Mouse (Mus musculus): ENCODE measurements at regions not wholly inside any gene's neighbourhood (a gene's known extent, or its start where the extent isn't known, plus 50 kb on each side); places are given as distances from the start of the nearest gene placed in this dataset.

DNA sequence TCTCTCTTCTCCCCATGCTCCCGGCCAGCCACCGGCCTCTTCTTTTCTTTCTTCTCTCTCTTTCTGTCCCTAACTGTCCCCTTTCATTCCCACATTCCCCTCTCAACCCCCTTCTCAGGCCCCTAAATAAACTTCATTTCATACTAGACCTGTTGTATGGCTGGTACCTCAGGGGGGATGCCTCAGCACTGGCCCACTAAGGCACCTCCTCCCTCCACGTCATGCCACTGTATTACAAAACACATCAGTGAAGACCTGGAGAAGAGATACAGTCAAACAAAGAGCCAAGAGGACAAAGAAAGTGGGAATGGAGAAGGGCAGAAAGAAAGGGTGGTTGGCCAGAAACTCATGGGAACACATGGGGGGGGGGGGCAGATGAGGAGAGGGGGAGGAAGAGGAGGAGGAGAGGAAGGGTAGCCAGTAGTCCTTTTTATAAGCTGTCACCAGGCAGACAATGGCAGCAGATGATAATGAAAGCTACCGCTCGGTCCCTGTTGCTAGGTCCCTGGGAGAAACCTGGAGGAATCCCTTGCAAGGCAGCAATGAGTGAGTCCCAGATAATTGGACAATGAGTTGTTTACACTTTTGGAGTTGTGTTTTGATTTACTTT, 224.5 kb upstream of the Pfn2 start:
- no peak for DNase-seq (ENCODE audit: low read depth, low spot score)

DNA sequence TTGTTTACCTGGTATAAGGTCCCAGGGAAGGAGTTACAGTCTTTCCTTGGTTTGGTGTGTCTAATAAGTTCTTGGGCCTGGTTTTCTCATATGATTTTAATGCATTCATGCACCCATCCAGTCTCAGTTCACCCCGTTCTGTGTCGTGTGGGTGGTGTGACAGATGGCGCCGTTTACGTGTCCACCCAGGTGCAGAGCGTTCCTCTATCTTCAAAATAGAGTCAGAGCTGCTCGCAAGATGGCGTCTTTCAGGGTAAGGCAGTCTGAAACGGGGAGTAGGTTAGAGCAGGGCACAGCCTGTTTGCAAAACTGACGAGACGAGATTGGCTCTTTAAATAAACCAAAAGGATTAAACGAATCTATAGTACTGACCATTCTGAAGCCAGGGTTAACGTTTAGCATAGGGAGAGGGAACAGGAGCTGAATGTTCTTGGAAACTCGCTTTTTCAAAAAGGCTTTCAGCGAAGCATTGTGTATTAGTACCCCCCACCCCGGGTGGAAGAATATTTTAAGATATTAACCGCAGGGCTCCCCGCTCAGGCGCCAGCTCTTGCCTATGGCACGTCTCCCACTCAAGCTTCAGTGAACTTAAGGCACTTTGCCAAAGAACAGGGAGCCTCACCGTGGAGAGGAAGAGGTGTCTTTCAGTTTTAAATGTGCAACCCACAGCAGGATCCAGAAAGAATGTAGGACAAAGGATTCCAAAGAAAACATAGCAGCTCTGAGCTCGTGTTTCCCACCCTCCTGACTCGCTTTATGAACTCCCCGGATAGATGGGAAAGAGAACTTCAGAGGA, 241.7 kb upstream of the Pfn2 start:
- DNase-seq (ENCODE audit: low read depth, low spot score), result no peak

DNA sequence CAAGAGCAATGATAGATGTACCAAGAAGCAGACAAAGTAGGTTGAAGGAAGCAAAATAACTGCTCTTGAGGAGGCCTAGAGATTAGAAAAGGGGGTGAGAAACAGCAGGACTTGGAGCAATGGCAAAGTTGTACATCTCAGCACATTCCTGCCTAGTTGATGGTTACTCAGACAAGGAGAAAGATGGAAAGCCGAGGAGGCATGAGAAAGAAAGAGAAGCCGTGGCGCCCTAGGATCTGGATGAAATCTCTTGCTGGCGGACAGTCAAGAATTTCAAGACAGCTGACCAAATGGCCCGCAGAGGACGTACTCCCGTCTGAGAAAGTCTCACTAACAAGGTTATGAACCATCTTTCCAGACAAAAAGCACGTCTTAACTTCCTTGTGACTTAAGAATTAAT, 242.5 kb upstream of the Pfn2 start:
- no peak for DNase-seq (ENCODE audit: low read depth, low spot score)

DNA sequence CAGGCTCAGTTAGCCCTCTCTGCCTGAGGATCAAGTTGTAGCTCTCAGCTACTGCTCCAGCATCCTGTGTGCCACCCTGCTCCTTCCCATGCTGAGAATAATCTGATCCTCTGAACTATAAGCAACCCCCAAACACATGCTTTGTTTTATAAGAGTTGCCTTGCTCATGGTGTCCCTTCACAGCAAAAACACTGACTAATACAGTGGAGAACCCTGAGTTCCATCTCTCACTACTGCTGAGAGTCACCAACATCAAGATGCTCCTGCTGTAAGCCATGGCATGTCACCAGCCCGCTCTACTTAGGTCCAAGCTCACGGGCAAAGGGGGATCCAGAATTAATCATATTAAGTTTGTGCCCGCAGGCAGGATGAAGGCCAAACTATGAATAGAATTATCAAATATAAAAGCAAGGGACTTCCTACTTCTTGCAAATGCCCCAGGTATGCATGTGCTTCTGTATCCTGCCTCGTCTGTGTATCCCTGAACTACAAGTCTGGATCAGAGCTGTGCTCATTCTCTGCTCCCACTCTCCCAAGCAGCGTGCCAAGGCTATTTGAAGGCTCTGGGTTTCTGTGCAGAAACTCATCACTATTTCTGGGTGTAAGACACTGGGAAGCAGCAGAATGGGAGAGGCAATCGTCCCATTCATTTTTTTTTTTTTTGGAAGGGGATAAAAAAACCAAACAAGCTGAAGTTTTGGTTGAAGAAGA, 243.7 kb upstream of the Pfn2 start:
- DNase-seq (ENCODE audit: low read depth, low spot score), result no peak

DNA sequence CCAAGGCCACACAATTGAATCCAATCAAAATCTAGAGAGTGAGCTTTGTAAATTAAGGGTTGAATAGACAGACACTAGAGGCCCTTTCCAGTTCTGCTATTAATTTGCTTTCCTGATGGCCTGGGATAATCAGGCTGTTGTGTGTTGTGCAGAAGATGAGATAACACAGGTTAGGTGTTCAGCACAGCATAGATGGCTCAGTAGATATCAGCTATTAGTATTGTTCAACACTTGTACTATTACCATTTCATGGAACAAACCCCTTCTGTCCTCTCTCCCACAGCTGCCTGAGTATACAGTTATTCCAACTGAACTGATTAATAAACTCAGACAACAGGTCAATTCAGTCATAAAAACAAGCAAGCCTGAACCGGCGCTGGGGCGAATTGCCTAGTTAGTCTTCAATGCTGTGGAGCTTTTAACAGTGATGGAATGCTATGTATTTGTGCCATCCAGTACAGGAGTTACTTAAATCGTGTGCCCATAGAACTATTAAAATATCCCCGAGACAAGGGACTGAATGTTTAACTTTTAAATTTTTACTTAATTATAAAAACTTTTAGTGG, 263.1 kb upstream of the Pfn2 start:
- DNase-seq (ENCODE audit: low read depth, low spot score), result no peak

DNA sequence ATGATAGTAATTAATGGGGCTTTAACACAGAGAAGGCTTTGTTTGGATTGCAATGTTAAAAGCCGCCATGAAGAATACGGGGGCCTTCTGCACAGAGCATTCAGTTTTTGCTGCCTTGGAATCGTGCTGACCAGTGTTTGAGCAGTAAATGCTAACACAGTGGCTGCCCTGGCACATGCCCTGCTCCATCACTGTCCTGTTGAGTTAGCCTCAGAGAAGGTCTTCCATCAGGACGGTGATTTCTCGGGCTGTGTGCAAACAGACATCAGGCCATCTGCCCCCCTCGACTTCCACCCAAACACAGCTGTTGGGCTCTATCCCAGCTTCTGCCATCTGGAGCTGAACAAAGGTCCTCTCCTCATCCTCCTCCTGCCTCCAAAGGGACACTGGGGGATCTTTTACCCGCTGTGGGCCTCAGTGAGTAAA, 264.6 kb upstream of the Pfn2 start:
- DNase-seq (ENCODE audit: low read depth, low spot score), result no peak

DNA sequence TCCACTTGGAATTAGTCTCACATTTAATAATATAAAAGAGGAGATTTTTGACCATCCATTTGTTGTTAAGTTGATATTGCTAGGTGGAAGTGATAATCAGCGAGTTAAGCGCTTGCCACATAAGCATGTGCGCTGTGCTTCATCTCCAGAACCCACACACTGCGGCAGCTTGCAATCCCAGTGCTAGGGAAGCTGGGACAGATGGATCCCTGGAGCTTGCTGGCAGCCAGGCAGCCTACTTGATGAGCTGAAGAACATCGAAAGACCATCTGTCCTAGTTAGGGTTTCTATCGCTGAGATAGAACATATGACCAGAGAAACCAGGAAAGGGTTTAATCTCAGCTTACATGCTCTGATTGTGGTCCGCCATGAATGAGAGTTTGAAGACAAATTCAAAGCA, 266.1 kb upstream of the Pfn2 start:
- DNase-seq (ENCODE audit: low read depth, low spot score), result no peak

DNA sequence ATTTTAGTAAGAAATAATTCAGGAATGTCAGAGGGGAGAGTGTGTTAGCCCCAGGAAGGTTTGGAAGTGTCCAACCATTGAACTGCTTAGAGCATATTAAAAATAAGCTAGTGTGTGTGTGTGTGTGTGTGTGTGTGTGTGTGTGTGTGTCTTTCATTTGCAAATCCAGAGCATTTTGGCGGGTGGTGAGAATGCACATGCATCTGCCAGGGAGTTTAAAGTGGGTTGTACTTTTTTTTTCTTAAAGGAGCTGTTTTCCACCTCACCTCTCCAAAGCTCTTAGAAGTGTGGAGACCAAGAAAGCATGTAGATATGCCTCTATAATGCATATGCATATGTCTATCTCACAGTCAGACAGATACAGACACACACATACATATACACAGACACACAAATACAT, 267.6 kb upstream of the Pfn2 start:
- DNase-seq (ENCODE audit: low read depth, low spot score), result no peak

DNA sequence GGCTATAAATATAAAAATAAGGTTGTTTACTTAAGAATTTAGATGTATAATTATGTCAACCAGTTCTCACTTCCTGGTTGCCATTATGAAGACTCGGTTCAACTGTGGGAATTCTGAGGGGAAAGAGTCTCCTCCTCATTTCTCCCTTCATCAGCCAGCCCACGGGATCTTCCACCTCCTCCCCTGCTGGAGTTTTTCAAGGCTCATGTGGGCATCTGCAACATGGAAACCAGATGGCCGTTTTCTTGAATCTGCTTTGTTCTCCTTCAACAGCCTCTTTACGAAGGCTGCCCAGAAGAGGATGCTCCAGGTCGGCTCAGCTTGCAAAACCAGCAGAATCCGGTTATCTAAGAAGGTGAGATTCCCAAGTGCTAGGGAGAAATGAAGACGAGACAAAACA, 269.0 kb upstream of the Pfn2 start:
- DNase-seq (ENCODE audit: low read depth, low spot score), result no peak

DNA sequence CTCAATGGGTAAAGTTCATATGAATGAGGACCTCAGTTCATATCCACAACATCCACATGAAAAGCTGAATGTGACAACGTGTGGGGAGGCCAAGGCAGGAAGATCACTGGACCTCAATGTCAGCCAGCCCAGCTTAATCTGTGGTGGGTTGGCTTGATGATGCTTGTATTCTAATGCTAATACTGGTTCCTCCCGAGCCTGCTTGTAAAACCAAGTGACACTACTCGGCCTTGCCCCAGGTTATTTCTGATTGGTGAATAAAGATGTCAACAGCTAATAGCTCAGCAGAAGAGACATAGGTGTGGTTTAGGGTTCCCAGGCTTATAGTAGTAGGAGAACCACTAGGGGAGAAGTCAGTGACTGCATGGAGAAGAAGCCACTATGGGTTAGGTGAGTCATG, 272.2 kb upstream of the Pfn2 start:
- no peak for DNase-seq (ENCODE audit: low read depth, low spot score)

DNA sequence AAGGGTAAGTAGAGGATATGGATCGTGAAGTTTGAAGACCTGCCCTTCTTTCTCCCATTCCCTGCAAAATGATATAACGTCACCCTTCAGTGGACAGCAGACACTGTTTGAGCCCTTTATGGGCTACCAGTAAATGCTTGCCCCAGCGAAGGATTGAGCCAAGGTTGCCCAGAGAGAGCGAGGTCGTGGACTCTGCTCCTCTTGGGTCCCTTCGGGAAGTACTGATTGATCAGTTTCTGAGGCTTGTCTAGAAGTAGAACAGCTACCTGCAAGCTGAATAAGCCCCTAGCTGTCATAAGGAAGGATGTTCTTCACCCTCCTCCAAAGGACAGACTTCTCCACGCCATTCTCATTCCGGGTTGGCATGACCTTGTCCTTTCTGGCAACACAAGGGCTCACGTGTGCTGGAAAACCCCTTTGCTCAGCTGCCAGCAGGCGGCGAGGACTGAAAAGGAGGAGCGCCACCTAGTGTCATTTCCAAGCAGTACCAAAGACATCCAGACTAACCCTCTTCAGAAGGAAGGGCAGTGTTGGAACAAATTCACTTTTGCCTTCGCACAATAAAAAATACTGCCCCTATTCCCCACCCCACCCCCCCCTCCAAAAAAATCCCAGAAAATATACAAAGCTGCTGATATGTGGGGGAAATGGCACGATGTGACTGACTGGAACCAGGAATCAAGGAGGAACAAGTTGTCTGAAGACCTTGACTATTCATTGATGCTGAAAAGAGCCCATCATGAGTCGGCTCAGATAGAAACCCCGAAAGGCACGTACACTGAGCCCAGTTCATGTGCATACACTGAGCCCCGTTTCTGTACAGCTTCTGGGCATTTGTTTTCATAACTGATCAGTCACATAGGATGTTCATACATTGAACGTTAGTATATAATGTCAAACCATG, 274.8 kb upstream of the Pfn2 start:
- DNase-seq (ENCODE audit: low read depth, low spot score), result peak; percentile 50

DNA sequence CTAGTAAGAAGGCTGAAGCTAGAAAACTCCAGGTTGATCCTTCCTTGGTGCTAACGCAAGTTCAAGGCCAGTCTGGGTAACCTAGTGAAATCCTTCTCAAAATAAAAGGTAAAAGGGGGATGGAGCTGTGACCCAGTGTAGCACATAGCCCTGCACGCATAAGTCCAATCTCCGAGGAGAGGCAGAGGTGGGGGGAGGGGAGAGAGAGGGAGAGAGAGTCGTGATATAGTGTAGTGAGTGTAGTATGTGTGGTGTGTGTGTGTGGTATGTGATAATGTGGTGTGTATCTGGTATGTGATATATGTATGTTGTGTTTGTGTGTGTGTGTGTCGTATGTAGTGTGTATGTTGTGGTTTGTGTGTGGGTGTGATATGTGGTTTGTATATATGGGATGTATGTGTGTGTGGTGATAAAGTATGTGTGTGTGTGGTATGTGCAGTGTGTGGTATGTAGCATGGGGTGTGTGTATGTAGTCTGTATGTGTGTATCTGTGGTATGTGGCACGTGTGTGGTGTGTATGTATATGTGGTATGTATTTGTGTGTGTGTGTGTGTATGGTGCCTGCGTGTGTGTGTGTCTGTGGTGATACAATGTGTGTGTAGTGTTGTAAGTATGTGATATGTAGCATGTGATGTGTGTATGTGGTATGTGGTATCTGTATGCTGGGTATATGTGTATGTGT, 275.7 kb upstream of the Pfn2 start:
- DNase-seq (ENCODE audit: low read depth, low spot score), result no peak

DNA sequence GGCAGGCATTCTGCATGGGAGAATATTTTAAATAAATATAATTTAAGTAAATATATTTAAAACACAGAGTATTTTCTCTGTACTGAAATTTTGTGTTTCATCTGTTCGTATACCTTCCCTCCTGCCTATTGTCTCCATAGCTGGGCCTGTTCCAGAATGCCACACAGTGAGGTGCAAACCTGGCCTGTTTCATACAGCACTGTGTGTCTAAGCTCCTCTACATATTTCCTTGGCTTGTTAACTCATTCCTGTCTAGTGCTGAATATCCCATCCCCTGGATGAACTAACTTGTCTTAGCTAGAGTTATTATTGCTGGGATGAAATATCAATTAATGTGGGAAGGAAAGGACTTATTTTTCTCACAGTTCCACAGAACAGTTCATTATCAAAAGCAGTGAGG, 277.0 kb upstream of the Pfn2 start:
- DNase-seq (ENCODE audit: low read depth, low spot score), result no peak

DNA sequence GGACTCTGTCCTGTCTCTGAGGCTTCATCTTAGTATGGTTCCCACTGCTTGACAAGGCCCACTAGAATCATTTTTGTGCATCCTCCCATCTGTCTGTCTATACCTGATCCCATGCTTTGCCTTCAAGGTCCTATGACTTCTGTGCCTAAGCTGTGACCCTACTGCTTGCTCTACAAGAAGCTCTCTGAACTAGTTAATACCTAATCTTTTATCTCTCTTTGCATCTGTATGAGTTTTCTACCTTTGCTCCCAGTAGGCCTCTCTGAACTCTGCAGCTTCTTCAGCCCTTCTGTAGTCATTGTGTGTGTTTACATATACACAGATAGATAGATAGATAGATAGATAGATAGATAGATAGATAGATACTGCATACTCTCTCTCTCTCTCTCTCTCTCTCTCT, 279.1 kb upstream of the Pfn2 start:
- no peak for DNase-seq (ENCODE audit: low read depth, low spot score)

DNA sequence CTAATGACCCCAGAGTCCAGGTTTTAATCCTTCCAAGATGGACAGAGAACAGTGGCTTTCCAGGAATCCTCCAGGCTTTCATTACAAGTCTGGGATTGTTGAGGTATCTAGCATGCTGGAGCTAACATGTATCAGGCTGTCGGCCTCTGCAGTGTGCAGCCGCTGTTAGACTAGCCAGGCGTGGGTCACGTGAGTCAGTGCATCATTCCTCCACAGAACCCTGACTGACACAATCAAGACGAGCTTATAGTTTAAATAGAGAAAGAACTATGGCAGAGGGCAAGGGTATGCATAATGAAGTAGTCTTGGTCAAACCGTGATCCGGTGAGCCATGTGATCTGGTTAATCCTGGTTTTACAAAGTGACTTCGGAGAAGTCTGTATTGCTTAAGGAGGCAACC, 280.2 kb upstream of the Pfn2 start:
- no peak for DNase-seq (ENCODE audit: low read depth, low spot score)

DNA sequence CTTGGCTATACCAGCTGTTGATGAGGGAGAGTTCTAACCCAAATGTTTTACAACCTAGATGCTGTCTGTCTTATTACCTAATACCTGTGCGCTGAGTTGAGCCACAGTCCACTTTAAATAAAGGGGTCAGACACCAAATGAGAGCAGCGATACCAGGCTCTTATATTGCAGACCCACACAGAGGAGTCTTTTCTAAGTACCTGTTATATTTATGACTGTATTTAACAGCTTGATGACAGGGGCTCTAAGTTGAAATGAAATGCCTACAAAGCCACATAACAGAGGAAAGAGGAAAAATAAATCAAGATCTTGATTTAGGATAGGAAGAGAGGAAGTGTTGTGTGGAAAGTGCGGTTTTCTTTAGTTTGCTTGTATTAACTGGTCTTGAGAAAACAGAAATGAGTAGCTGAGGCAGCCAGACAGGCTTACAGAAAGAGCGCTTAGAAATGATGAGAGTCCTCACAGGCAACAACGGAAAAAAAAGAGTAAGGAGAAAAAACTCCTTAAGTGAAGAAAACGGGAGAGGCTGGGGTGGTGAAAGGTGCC, 281.6 kb upstream of the Pfn2 start:
- no peak for DNase-seq (ENCODE audit: low read depth, low spot score)

DNA sequence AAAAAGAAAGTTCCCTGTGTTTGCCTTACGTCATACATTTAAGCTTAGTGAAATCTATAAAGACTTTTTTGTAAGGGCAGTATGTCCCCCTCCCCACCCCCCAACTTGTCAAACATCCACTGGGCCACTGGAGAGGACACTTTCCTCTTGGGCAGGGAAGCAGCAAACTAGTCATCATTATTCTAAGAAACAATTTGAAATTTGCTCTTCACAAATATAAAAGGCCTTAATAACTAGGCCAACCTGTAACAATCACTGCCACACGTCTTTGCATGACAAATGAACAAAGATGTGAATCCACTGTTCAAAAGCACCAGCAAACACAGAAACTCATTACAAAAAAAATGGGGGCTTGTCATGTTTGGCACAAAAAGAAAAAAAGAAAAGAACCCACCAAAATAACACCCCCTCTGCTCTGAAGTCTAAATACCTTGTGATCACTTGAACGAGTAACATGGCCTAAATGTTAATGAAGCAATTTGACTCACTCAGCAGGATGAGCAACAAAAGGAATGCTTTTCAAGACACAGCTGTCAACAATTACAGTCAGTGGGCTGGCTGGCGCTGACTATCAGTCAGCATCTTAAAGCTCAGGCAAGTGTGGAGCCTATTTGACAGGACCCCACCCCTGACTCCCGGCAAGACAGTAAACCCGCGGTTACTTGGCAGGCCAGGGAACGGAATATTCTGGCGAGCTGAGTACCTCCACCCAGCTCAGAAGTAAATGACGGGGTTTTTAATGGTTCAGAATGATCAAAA, 278.7 kb upstream of the Tsc22d2 start:
- DNase-seq (ENCODE audit: low read depth, low spot score), result no peak

DNA sequence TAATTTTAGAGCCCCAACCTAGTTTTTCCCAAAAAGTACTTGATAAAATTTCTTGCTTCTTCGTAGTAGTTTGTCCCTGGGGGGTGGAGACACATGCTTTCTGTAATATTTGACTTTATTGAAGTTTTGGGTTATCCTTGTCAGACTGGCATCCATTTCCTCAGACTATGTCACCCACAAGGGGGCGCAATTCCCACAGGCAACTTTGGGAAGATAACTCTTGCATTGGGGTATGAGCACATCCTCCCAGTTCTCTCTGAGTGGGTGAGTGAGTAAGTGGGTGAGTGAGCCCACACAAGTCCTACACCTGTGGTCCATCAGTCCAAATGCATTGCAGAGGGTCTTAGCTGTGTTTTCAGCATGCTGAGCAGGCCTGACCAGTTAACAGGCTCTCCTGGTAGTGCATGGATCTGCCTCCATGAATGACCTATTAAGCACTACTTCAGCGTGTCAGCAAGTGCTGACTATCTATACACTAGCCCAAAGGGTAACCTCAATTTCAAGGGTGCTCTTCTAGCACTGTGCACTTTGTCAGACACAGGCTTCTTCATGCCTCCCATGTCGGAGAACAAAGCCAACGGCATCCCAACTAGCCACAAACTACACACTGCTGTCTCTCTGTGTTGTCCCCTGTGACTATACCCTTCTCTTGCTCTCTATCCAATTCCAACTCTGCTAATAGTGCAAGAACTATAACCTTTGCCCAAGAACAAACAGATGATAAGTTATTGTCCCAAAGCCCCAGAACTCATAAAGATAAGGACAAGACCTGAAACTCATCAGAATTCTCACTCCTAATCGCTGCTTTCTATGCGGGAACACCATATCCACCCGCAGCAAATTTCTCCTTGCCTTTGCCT, 275.6 kb upstream of the Tsc22d2 start:
- DNase-seq (ENCODE audit: low read depth, low spot score), result no peak

DNA sequence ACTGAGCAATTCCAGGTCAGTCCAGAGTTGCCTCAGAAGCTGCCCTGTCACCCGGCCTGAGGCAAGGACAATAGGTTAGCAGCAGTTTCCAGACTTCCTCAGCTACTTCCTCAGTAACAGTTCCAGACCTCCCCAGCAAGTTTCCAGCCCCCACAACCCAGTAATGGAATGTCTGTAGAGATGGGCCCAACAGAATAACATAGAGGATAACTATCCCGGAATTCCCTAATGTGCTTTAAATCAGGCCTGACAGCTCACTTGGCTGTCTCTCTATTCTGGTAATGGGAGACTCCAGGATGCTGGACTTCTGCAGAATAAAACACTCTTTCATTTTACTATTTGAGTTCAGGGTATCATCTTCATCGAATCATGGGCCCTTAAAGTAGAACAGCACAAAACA, 268.4 kb upstream of the Tsc22d2 start:
- DNase-seq (ENCODE audit: low read depth, low spot score), result no peak
